Mouse (Mus musculus) liver, embryonic 14.5 days (tissue): Measurements from ENCODE around the gene Rab11fip2.

Experiments
- CTCF ChIP-seq: IDR thresholded peaks from 2 replicates; pipeline ENCODE4 v1.5.1; 2016; ENCODE audit warnings: antibody characterized with exemption, low read depth, control low read depth
- EP300 ChIP-seq: IDR thresholded peaks from 2 replicates; pipeline ENCODE4 v1.6.1; 2016; ENCODE audit warnings: antibody characterized with exemption, low read depth

- TF ChIP-seq CTCF (no peak), EP300 (no peak)
Observed at GRCm38 (mm10) chr19:59888846-59889245, 54.6 kb downstream of the Rab11fip2 start.
